Mouse (Mus musculus) limb, embryonic 14.5 days (tissue): Measurements from ENCODE around the gene Nkd1. TPM values are rescaled to one million over a fixed set of nuclear protein-coding genes. Genes with fewer than 3 reads are reported as not detected.

Experiments
- ATAC-seq: fragments of 200-750 bp; cut with Nextera tagmentation; 2 replicates; pipeline ENCODE4 v1.8.0; 2017; ENCODE audit warnings: low read depth, moderate number of reproducible peaks, moderate TSS enrichment; ENCODE audit not compliant: low FRiP score
- DNase-seq: peaks from one replicate; pipeline ENCODE4 v3.0.0-alpha.2; 2015; ENCODE audit warnings: low spot score
- H3K27ac ChIP-seq: fragments of 300-500 bp; sonication (generic); replicated peaks from 2 replicates; pipeline ENCODE4 v1.5.1; 2014; ENCODE audit warnings: low read depth, mild to moderate bottlenecking, low read length, moderate library complexity, mixed read lengths
- H3K27me3 ChIP-seq: fragments of 300-500 bp; sonication (generic); 2 replicates; pipeline ENCODE4 v1.6.1; 2014; ENCODE audit warnings: low read length, mixed read lengths; ENCODE audit not compliant: control insufficient read depth, insufficient read depth
- H3K36me3 ChIP-seq: fragments of 300-500 bp; sonication (generic); 2 replicates; pipeline ENCODE4 v1.6.1; 2014; ENCODE audit warnings: mild to moderate bottlenecking, low read length, moderate library complexity, mixed read lengths; ENCODE audit not compliant: control insufficient read depth, insufficient read depth
- H3K4me1 ChIP-seq: fragments of 300-500 bp; sonication (generic); 2 replicates; pipeline ENCODE4 v1.6.1; 2014; ENCODE audit warnings: antibody characterized with exemption, low read length, mixed read lengths; ENCODE audit not compliant: control insufficient read depth, insufficient read depth
- H3K4me2 ChIP-seq: fragments of 300-500 bp; sonication (generic); replicated peaks from 2 replicates; pipeline ENCODE4 v1.6.1; 2014; ENCODE audit warnings: low read depth, mild to moderate bottlenecking, low read length, moderate library complexity; ENCODE audit not compliant: severe bottlenecking
- H3K4me3 ChIP-seq: fragments of 300-500 bp; sonication (generic); replicated peaks from 2 replicates; pipeline ENCODE4 v1.5.1; 2014; ENCODE audit warnings: low read length
- H3K9ac ChIP-seq: fragments of 300-500 bp; sonication (generic); 2 replicates; pipeline ENCODE4 v1.6.1; 2014; ENCODE audit warnings: mild to moderate bottlenecking, low read depth, low read length, moderate library complexity; ENCODE audit not compliant: severe bottlenecking
- H3K9me3 ChIP-seq: fragments of 300-500 bp; sonication (generic); 2 replicates; pipeline ENCODE4 v1.6.1; 2016; ENCODE audit warnings: low read length; ENCODE audit not compliant: control insufficient read depth
- POLR2A ChIP-seq: fragments of 200-500 bp; IDR thresholded peaks from 2 replicates; pipeline ENCODE4 v1.8.0; 2012; ENCODE audit warnings: inconsistent platforms, mild to moderate bottlenecking, moderate library complexity, borderline replicate concordance; ENCODE audit not compliant: insufficient read depth, insufficient read length; ENCODE audit errors: extremely low read depth
- WGBS: fragments of 180-500 bp; shearing (Covaris S2); extraction: QIAGEN DNeasy Blood & Tissue Kit; methylation state at CpG from one replicate; pipeline ENCODE4 v1.1.7; 2014; 5-methylcytosine and 5-hydroxymethylcytosine counted together
- polyA plus RNA-seq, 2 experiments: library from polyadenylated mRNA; depleted of rRNA in 1 of 2; stranded (reverse) in 1 of 2; unstranded in 1 of 2; fragments of >200 nt; fragmentation: Nextera tagmentation in 1 of 2; extraction: Ambion mirVana in 1 of 2; gene quantifications; 2 replicates each; pipeline versions ENCODE4 v1.2.1 to v1.2.3; 2012 to 2014

Gene Nkd1
- polyA plus RNA-seq, 2 experiments: 48.6 to 53.9 TPM

DNA sequence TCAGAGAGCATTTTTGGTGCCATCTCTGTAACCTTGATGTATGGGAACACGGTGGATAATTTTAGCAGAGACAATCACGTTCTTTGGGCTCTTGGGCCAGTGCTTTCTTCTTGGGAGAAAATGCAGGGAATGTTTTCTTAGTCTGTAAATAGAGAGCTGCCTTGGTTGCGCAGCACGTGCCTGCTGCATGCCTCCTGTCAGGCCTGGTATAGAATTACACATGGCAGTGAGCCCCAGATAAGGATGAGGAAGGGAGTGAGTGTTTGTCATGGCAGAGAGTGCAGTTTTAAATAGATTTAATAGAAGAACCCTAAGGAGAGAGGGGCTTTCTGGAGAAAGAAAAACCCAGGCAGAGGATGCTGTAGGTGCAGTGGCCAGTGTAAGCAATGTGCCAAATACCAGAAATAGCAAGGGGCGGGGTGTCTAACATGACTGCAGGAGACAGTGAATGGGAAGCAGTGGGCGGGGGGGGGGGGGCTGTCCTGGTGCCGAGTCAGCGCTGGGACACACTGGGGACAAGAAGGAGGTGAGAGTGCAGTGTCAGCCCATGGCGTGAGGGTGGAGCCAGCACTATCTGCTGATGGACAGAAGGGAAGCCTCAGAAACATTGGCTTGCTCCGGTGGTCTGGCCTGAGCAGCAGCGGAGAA is 43.2 kb downstream of the Nkd1 start:
- Histone ChIP-seq H3K4me1 (peaks cover 41% of the 10 kb centered on the region), H3K4me2 (no peak overlapping the region), H3K36me3 (no peaks in the 10 kb centered on the region), H3K9ac (no peak overlapping the region), H3K27me3 (no peaks in the 10 kb centered on the region), H3K4me3 (no peak overlapping the region), H3K9me3 (no peaks in the 10 kb centered on the region), H3K27ac (no peak overlapping the region)
- no peak for TF ChIP-seq POLR2A
- no peak for ATAC-seq
- no peak for DNase-seq
- WGBS: 61% methylated on average over 10 of the region's 11 CpGs

DNA sequence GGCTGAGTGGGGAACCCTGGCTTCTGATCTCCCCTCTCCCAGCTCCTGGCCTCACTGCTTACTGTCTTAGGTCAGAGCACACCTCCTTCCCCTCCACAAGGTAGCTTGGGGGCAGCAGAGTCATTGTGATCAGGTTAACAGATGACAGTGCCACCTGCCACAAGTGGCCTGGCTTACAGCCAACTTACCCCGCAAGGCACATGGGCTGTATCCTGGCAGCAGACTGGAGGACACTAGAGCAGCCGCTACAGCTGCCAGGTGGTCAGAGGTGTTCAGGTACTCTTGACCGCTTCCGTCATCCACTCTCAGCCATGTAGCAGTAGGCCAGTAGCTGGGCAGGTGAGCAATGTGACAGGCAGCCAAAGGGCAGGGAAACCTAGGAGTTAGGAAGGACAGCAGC is 45.0 kb downstream of the Nkd1 start:
- H3K9me3 ChIP-seq: no peaks in the 10 kb centered on the region
- H3K9ac ChIP-seq: no peak overlapping the region
- peaks cover 58% of the 10 kb centered on the region for H3K4me1 ChIP-seq
- no peaks in the 10 kb centered on the region for H3K36me3 ChIP-seq
- H3K27ac ChIP-seq: no peak overlapping the region
- TF ChIP-seq POLR2A: no peak
- DNase-seq (no peak), ATAC-seq (no peak)
- WGBS: 74% methylated on average over 4 of the region's 4 CpGs
- H3K4me2 ChIP-seq: no peak overlapping the region
- no peak overlapping the region for H3K4me3 ChIP-seq
- H3K27me3 ChIP-seq: no peaks in the 10 kb centered on the region

DNA sequence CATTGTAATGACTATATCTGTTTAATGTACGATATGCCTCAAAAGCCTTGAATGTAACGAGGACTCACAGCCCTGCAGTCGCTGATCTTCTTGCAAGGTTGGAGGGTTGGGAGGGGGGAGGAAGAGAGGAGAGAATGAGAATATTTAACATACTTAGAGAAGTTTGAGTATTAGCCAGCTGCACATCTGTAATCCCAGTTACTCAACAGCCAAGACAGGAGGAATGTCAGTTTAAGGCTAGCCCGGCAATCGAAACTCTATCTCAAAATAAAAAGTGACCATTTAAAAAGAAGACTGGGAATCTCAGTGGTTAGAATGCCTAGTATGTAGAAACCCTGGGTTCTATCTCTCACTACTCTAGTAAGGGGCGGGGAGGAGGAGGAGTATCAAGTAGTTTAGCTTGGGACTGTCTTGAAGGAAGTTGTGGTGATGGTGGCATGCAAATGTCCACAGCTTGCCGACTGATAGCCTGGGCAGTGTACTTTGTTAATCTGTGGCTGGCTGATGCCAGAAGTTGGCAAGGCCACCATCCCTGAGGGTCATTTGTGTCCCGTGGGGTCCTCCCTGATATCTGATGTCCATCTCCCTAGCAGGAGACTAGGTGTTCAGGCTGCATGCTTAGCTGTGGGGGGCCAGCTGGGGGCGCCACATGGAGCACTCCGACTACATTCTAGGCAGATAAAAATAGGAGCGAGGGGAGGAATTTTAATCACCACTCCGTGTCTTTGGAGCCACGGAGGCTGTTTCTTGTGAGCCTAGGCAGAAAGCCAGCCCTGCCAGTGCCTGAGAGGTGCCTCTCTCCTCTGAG is 46.4 kb downstream of the Nkd1 start:
- Histone ChIP-seq H3K4me3 (no peak overlapping the region), H3K9ac (no peak overlapping the region), H3K27me3 (no peaks in the 10 kb centered on the region), H3K36me3 (no peaks in the 10 kb centered on the region), H3K4me2 (no peak overlapping the region), H3K27ac (0 out of 2 replicates have a peak overlapping the region, but pooled peaks have one; percentile 19), H3K4me1 (peaks cover 68% of the 10 kb centered on the region), H3K9me3 (no peaks in the 10 kb centered on the region)
- 48% methylated on average over 13 of the region's 13 CpGs for WGBS
- ATAC-seq (0 out of 2 replicates have a peak, but pooled peaks have one; percentile 8), DNase-seq (peak; percentile 49)
- TF ChIP-seq POLR2A: no peak

DNA sequence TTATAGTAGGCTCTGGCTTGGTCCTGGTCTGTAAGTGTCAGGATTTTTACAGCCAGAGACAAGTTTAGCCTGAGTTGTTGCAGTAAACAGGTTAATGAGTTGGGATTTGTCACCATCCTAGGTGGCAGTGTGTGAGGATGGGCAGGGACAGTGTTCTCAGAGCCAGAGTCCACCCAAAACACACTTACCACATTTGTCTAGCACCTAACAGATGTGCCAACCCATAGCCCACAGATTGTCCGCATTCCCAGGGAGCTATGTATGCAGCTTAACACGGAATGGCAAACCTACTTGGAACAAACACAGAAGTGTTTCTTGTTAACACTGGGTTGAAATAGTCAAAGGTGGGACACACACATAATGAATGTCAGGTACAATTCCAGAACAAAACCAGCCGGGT is 47.1 kb downstream of the Nkd1 start:
- WGBS: 65% methylated on average over 3 of the region's 3 CpGs
- no peak overlapping the region for H3K4me3 ChIP-seq
- no peaks in the 10 kb centered on the region for H3K27me3 ChIP-seq
- H3K9ac ChIP-seq: no peak overlapping the region
- H3K36me3 ChIP-seq: no peaks in the 10 kb centered on the region
- ATAC-seq (no peak), DNase-seq (no peak)
- no peak overlapping the region for H3K27ac ChIP-seq
- no peaks in the 10 kb centered on the region for H3K9me3 ChIP-seq
- H3K4me2 ChIP-seq: no peak overlapping the region
- TF ChIP-seq POLR2A: no peak
- peaks cover 68% of the 10 kb centered on the region for H3K4me1 ChIP-seq

DNA sequence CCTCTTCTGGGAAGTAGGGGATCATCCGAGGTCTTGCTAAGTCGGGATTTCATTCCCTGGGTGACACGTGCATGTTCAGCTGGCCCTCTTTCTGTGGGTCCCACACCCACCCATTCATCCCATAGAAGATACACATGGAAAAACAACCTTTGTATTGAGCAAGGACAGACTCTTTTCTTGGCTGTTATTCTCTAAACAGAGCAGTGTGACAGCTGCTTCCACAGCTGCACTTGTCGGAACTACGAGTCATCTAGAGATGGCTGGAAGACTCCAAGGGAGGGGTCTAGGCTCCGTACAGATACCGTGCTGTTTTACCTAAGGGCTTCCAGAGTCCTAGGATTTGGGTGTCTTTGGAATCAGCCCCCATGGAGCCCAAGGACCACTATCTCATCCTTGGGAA is 48.2 kb downstream of the Nkd1 start:
- Histone ChIP-seq H3K9ac (no peak overlapping the region), H3K4me1 (peaks cover 63% of the 10 kb centered on the region), H3K36me3 (peaks cover 3% of the 10 kb centered on the region; the same call in 1 of the 2 replicates), H3K9me3 (no peaks in the 10 kb centered on the region), H3K27me3 (no peaks in the 10 kb centered on the region), H3K4me3 (no peak overlapping the region), H3K27ac (no peak overlapping the region), H3K4me2 (no peak overlapping the region)
- DNase-seq (peak; percentile 50), ATAC-seq (0 out of 2 replicates have a peak, but pooled peaks have one; percentile 25)
- WGBS: 72% methylated on average over 7 of the region's 7 CpGs
- TF ChIP-seq POLR2A: no peak
